Mouse (Mus musculus): ENCODE measurements at regions not wholly inside any gene's neighbourhood (a gene's known extent, or its start where the extent isn't known, plus 50 kb on each side); places are given as distances from the start of the nearest gene placed in this dataset.

DNA sequence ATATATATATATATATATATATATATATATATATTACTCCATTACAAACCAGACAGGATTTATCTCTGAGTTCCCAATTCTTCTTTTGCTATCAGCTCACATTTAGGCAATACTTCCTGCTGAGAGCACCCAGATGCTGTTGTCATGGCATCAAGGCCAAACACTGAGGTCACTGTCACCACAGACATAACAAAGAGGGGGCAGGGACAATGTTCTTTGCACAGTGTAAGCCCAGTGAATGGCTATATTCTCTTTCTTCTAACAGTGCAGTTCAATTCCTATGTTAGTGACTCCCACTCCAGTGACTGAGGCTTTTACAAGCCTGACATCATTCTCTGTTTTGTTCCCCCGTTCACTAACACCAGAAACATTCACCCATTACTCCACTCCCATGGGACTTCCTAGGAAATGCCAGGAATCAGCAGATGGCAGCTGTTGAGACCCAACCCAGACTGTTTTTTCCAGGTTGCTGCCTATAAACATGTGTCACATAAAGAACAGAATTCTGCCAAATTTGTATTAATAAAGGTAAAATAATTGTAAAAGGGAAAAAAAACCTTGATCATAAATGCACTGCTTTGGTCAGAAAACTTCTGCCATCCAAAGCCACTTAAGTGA, 289.5 kb downstream of the Slc22a22 start:
- DNase-seq = peak; percentile 6

DNA sequence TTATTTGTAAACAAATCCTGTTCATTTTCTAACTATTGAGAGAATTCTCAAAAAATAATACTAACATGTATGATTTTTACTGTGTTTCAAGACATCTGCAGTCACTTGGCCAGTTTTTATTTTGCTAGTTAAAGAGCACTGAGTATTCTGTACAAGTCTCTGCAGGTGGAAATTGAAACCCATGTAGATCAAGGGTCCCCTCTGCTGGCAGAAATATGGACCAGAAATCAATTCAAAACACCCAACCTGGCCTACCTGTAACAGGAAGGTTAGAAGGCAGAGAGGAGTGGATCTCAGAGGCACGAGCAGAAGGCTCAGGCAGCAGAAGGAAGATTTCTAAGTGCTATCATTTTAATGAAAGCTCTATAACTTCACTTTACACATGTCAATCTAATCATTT, 298.3 kb downstream of the Slc22a22 start:
- no peak for DNase-seq

DNA sequence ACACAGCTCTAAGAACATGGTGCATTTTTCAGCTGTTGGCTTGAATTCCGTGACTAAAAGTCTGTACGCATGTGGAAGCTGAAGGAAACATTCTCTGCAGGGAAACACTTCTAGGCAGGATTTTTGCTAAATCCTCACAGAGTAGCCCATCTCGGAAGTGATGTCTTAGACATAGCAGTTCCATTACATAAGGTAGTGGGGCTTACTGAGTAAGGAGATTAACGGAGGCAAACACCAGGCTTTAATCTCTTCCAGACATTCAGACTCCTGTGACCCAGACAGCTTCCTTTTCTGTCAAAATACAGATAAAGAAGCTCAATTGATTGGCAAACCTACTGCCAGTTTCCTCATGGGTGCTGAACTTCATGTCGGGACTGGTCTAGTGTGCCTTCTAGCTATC, 304.7 kb downstream of the Slc22a22 start:
- peak; percentile 26 for DNase-seq

DNA sequence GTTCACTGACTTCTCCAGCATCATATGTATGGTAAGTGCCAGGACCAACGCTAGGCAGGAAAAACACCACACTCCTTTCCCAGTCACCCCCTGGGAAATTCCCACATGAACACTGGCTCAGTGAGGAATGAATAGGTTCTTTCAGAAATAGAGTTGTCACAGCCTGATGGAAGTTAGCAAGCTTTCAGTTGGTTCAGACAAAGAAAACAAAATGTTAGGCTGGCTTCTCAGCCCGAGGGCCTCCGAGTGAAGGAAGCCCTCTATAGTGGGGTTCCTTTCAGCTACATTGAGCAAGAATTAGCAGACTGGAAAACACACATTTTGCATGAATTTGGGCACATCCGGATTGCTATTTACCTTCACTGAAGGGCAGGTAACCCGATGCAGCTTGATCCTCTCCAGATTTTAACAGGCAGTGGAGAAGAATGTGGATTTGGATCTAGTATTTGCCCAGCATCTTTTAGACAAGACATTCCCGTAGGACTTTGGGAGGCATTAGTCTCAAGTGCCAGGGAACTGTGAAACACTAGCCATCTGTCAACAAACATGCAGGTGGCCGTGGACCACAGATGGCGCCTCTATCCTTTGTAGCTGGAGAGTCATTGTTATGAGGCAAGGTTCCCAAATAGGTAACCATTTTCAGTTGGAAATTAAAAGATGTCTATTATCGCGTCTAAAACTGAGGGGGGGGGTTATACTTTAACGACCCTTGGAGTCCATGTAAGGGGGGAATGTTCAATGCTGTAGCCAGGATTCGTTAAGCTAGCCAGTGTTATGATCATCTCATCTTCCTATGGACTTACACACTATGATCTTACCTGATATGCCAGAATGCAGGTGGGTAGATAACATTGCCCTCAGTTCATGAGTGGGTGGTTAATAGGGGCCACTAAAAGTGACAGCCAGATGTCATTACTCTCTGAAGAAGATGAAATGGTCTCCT, 314.8 kb downstream of the Slc22a22 start:
- DNase-seq = peak; percentile 9

DNA sequence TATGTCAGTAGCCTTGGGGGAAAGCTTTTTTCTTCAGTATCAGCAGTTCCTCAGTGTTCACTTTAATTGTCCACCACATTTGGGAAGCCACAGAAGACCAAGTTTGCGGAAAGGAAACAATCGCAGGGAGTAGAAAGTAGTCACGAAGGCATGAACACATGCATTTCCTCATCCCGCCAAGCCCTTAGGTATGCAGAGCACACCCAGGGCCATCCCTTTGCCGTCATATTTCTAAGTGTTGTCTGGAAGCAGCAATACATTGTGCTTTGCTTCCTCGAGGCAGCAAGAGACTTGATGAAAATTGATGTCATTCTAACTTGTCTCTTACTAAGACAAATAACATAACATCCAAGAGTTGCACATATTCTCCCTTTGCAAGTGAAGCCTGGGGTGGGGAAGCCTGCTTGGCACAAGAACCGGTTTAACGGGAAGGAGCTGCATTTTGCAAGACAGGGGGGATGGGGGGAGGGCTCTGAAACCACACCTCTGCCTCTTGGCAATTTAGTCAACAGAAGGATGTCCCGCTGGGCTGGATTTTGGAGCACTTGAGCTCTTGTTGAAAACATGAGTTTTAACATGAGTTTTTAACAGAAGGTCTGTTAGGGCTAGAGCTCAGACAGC, 337.2 kb downstream of the Slc22a22 start:
- DNase-seq = no peak

DNA sequence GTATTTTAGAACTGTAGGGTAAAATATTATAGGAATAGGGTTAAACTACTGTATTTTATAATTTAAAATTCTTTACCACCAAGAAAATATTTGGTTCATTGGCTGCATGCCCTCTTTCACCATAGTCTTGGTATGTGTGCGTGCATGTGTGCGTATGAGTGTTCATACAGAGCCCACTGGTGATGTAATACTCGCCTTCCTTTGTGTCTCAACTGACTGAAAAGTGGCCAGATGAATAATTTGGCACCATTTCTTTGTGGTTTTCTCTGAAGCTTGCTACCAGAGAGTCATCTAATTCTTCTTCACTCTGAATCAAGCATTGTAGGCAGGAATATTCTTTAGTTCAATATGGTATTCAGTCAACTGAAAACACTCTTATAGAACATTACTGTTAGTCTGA, 372.7 kb downstream of the Slc22a22 start:
- DNase-seq = no peak

DNA sequence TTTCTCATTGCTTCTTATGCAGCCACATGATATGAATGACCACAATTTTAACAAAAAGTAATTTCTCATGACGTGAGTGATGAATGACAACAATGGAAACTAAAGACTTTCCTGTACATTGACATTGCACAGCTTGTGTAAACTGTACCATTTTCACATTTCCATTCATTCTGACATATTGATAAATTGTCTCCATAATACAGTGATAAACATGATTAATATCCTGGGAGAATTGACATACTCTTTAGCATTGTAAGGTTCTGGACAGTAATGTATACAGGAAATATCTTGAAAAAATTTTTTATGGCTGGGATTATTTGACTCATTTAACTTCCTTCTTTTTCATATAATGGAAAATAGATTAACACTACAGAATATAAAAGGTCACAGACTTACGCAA, 380.1 kb downstream of the Slc22a22 start:
- DNase-seq = no peak

DNA sequence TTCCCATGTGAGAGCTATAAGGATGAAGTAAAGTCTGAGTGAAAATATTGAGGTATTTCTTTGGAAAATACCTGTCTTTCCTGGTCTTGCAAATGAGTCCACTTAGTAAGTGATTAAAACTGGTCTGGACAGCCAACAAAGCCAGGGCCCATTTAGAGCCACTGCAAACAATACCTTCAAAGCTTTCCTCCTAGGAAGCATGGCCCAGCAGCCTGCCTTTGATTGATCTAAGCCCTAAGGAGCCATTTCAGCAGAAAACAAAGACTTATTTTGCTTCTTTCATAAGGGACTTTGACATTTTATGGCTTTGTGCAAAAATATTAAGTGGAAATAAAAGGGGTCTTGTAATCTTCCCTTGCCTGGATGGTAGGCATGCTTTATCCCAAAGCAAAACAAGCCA, 397.6 kb downstream of the Slc22a22 start:
- peak; percentile 3 for DNase-seq

DNA sequence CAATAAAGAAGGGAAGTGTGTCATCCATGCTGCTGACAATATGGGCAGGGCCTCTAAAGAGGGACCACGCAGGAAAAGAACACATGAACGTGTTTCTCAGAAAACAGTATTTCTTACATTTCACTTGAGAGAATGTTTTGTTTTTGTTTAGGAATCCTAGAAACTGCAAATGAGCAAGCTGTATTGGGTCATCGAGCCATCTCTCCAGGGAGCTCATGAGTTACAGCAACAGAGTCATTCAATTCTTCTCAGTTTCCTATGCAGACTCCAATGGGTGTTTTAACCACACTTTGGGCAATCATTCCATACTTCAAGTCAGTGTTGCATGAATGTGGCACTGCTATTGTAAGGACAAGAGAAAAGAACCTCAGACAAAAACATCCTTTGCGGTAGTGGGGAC, 403.6 kb downstream of the Slc22a22 start:
- DNase-seq = no peak

DNA sequence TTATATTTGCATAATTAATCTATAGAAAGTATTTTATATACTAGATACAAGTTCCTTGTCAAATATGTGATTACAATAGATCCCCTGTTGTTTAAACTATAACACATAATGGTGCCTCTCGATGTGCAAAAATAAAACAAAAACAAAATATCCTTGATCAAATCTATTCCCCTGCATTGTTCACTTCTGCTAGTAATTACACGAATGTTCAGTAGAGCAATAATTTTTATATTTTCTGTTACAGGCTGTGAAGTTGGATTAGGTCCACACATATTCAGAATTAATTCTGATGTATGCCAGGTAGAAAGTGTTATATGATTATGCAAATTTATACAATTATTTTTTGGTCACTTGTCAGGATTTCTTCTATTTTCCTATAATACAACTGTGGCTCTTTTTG, 415.9 kb downstream of the Slc22a22 start:
- DNase-seq = no peak

DNA sequence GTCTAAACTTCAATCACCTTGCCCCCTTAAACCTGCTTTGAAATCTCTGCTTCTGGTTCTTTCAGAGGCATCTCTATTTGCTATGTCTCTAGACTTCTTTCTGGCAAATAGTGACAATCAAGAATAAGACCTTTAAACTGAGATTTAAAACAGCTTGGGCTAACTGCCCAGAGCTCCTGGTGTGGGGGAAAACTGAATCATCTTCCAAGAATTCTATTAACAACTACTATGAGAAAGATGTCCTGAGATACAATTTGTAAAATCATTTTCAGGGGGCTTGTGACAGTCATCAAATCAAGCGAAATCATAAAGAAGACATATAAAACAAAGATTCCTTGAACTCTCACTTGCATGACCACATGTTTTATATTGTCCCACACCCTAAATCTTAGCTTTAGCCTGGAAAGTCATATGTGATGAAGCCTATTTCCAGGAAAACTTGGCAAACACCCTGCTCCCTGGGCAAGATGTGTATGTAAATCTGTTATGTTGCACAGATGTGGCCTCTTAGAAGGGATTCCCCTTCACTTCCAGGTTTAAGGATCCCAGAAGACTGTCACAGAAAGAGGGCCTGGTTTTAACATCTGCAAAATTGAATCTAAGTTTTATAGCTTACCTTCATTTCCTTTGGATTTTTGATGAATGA, 417.8 kb downstream of the Slc22a22 start:
- no peak for DNase-seq

DNA sequence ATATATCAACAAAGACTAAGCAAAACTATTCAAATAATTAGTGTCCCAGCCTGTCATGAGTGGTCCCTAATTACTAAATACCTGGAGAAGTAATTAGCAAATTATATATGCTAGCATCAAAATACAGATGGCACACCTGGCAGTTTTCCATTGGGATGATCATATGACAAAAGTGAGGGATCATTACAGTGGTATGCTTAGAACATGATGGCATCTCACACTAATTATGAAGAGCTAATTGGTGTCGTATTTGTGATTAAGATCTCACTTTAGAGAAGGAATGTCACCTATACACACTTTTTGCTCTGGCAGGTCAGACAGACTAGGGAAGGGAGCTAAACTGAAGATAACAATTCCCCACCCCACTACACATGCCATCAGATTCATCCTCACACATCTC, 425.1 kb downstream of the Slc22a22 start:
- DNase-seq = no peak

DNA sequence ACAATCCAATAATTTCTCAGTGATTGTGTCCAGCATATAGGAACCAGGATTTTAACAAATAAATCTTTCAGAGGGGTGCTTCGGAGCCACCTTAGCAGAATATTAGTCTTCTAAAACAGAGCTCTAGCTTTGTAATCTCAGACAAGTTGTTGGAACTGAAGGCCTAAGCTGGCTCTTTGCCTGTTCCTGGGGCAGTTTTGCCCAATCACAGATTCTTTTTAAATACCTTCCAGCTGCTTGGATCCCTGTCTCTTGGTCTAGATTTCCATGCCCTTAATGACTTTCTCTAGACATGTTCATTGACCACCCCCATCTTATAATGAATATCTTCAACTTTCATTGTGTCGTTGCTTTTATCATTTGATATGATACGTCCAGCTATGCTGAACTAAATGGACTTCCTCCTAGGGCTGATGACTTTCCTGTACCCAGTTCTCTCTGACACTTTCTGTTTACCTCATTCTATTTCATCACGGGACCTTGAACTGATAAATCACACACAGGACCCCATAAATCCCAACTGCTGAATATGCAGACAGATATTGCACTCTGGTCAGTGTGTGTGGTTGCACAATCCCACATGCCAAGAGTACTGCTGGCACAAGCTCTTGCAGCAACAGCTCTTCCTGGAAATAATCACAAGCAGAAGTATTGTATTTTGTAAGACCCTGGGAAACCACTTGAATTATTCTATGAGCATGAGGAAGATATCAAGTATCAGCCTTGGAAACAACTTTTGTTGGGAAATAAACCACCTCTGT, 440.4 kb downstream of the Slc22a22 start:
- no peak for DNase-seq

DNA sequence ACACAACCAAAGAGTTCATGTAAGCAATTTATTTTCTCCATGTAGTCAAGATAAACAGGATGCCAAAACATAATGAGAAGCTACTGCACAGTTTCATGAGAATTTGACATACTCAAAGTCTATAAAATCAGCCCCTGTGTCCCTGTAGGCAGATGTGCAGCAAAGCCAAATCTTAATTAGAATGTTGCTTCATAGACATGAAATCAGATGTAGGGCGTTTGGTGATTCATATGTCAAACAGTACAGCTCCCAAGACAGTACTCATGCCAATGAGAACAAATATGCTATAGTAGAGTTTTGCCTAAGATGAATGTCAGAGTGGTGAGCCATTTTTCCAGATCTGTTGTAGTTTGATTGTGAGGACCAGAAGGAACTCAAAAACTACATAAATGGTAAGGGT, 444.4 kb downstream of the Slc22a22 start:
- DNase-seq = no peak
